Mouse (Mus musculus) CH12.LX (cell line): Measurements from ENCODE around the gene Prrt4.
A peak's percentile ranks its signal among the peaks of the same experiment; 100 is the strongest.

Experiments
- CHD1 ChIP-seq: IDR thresholded peaks from 2 replicates; pipeline ENCODE4 v1.6.1; 2012; ENCODE audit warnings: low read depth, low read length, improper control_type of control experiment, inconsistent platforms
- CHD2 ChIP-seq: IDR thresholded peaks from 2 replicates; pipeline ENCODE4 v1.6.1; 2011; ENCODE audit warnings: low read length, improper control_type of control experiment
- CTCF ChIP-seq, 2 experiments: IDR thresholded peaks in 1 of 2; conservative IDR thresholded peaks in 1 of 2; 2 replicates each; pipeline ENCODE4 v1.5.1; 2011 to 2012; ENCODE audit warnings: low read depth in 2 of 2, low read length in 2 of 2, improper control_type of control experiment in 1 of 2, inconsistent platforms in 1 of 2, mild to moderate bottlenecking in 1 of 2, moderate library complexity in 1 of 2
- ELF1 ChIP-seq: IDR thresholded peaks from 2 replicates; pipeline ENCODE4 v1.6.1; 2014; ENCODE audit warnings: low read depth, mild to moderate bottlenecking, inconsistent platforms, low read length, improper control_type of control experiment
- EP300 ChIP-seq: IDR thresholded peaks from 2 replicates; pipeline ENCODE4 v1.6.1; 2011; ENCODE audit warnings: low read length, improper control_type of control experiment
- MAX ChIP-seq: IDR thresholded peaks from 2 replicates; pipeline ENCODE4 v1.6.1; 2011; ENCODE audit warnings: low read length, improper control_type of control experiment
- MAZ ChIP-seq: IDR thresholded peaks from 2 replicates; pipeline ENCODE4 v1.6.1; 2012; ENCODE audit warnings: low read depth, mild to moderate bottlenecking, inconsistent platforms, low read length, improper control_type of control experiment, moderate library complexity
- POLR2A ChIP-seq: IDR thresholded peaks from 2 replicates; pipeline ENCODE4 v1.6.1; 2011; ENCODE audit warnings: low read depth, mild to moderate bottlenecking, improper control_type of control experiment, low read length
- POLR2AphosphoS2 ChIP-seq: IDR thresholded peaks from 2 replicates; pipeline ENCODE4 v1.6.1; 2011; ENCODE audit warnings: low read depth, low read length, improper control_type of control experiment
- RCOR1 ChIP-seq: conservative IDR thresholded peaks from 2 replicates; pipeline ENCODE4 v1.6.1; 2012; ENCODE audit warnings: low read depth, mild to moderate bottlenecking, inconsistent platforms, low read length, improper control_type of control experiment
- TCF12 ChIP-seq: IDR thresholded peaks from 2 replicates; pipeline ENCODE4 v1.6.1; 2014; ENCODE audit warnings: low read depth, mild to moderate bottlenecking, inconsistent platforms, low read length, improper control_type of control experiment
- UBTF ChIP-seq: IDR thresholded peaks from 2 replicates; pipeline ENCODE4 v1.6.1; 2012; ENCODE audit warnings: low read depth, mild to moderate bottlenecking, inconsistent platforms, low read length, improper control_type of control experiment, moderate library complexity
- USF1 ChIP-seq: IDR thresholded peaks from 2 replicates; pipeline ENCODE4 v1.6.1; 2014; ENCODE audit warnings: low read depth, mild to moderate bottlenecking, inconsistent platforms, low read length, improper control_type of control experiment
- ZMIZ1 ChIP-seq: IDR thresholded peaks from 2 replicates; pipeline ENCODE4 v1.6.1; 2012; ENCODE audit warnings: low read depth, mild to moderate bottlenecking, inconsistent platforms, low read length, improper control_type of control experiment

DNA sequence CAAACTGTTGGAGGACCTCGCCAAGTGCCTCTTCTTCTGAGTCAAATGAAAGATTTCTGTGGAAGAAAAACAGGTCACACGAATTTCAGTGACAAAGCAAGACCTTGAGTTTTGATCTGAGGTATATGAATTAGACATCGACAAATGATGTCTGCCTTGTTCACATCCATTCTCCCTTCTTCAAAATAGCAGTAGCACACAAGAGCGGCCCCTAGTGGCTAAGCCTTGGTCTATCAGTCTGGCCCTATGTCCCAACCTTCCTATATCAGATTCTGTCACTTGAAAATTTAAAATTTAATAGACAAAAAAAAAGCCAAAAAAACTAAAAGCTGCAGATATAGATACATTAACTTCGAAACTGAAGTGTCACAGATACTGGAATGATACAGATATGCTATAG, 35.8 kb downstream of the Prrt4 start:
- TF ChIP-seq EP300 (no peak), CTCF (conservative IDR thresholded peaks at IDR 0.05 in 1 of 2, IDR thresholded peaks at IDR 0.05 in 1 of 2; ENCODE audit: low read depth in 2 of 2, low read length in 2 of 2) (peak; percentile 75 to 82), CHD1 (no peak), TCF12 (no peak), UBTF (no peak), RCOR1 (no peak), POLR2A (no peak), MAX (no peak), ZMIZ1 (no peak), MAZ (no peak), USF1 (no peak), ELF1 (no peak), CHD2 (no peak), POLR2AphosphoS2 (no peak)
